Mouse (Mus musculus) heart, embryonic 13.5 days (tissue): ENCODE measurements around the gene Slc8a2. TPM values are rescaled to one million over a fixed set of nuclear protein-coding genes. Genes with fewer than 3 reads are reported as not detected.

ENCODE experiments used
- ATAC-seq: fragments of 200-750 bp; cut with Nextera tagmentation; 2 replicates; pipeline ENCODE4 v1.8.0; 2017; ENCODE audit warnings: moderate TSS enrichment; ENCODE audit not compliant: insufficient number of reproducible peaks, low FRiP score, low TSS enrichment; ENCODE audit errors: extremely low read depth
- H3K27ac ChIP-seq: fragments of 300-500 bp; sonication (generic); replicated peaks from 2 replicates; pipeline ENCODE4 v1.5.1; 2015; ENCODE audit warnings: moderate library complexity, mild to moderate bottlenecking, inconsistent platforms
- H3K27me3 ChIP-seq: fragments of 300-500 bp; sonication (generic); replicated peaks from 2 replicates; pipeline ENCODE4 v1.6.1; 2015; ENCODE audit warnings: mild to moderate bottlenecking, inconsistent platforms
- H3K36me3 ChIP-seq: fragments of 300-500 bp; sonication (generic); 2 replicates; pipeline ENCODE4 v1.6.1; 2015; ENCODE audit warnings: mild to moderate bottlenecking, inconsistent platforms
- H3K4me1 ChIP-seq: fragments of 300-500 bp; sonication (generic); 2 replicates; pipeline ENCODE4 v1.6.1; 2015; ENCODE audit warnings: inconsistent platforms
- H3K4me2 ChIP-seq: fragments of 300-500 bp; sonication (generic); 2 replicates; pipeline ENCODE4 v1.6.1; 2015; ENCODE audit warnings: inconsistent platforms, mild to moderate bottlenecking, moderate library complexity
- H3K4me3 ChIP-seq: fragments of 300-500 bp; sonication (generic); 2 replicates; pipeline ENCODE4 v1.5.1; 2015; ENCODE audit warnings: moderate library complexity, mild to moderate bottlenecking, inconsistent platforms
- H3K9ac ChIP-seq: fragments of 300-500 bp; sonication (generic); 2 replicates; pipeline ENCODE4 v1.6.1; 2015; ENCODE audit warnings: inconsistent platforms, mild to moderate bottlenecking, moderate library complexity
- H3K9me3 ChIP-seq: fragments of 300-500 bp; sonication (generic); 2 replicates; pipeline ENCODE4 v1.6.1; 2016; ENCODE audit warnings: inconsistent platforms
- WGBS: fragments of 180-500 bp; shearing (Covaris S2); methylation state at CpG from one replicate; pipeline ENCODE4 v1.1.7; 2015; ENCODE audit warnings: mixed read lengths; 5-methylcytosine and 5-hydroxymethylcytosine counted together
- polyA plus RNA-seq: library from polyadenylated mRNA; unstranded; fragments of >200 nt; fragmentation: Nextera tagmentation; extraction: Ambion mirVana; gene quantifications from 2 replicates; pipeline ENCODE4 v1.2.1, GENCODE M21; 2015

The Slc8a2 gene
- polyA plus RNA-seq, 1 experiment from 2014 or later = 0.20 TPM

GRCm38 (mm10) chr7:16150191-16151145 lies 20.8 kb downstream of the Slc8a2 start:
- Histone ChIP-seq H3K9ac (no peak overlapping the region), H3K36me3 (no peaks in the 10 kb centered on the region), H3K27me3 (peaks cover 48% of the 10 kb centered on the region), H3K4me3 (no peak overlapping the region), H3K9me3 (no peaks in the 10 kb centered on the region), H3K4me2 (no peak overlapping the region), H3K27ac (no peak overlapping the region), H3K4me1 (peaks cover 8% of the 10 kb centered on the region)
- 57% methylated on average over 9 of the region's 9 CpGs for WGBS
- no peak for ATAC-seq

- no peak overlapping the region for H3K4me3 ChIP-seq
- H3K9ac ChIP-seq = no peak overlapping the region
- peaks cover 24% of the 10 kb centered on the region for H3K4me1 ChIP-seq
- no peaks in the 10 kb centered on the region for H3K9me3 ChIP-seq
- no peak overlapping the region for H3K4me2 ChIP-seq
- H3K27me3 ChIP-seq = peaks cover 33% of the 10 kb centered on the region
- 17% methylated on average over 10 of the region's 10 CpGs for WGBS
- no peak overlapping the region for H3K27ac ChIP-seq
- H3K36me3 ChIP-seq = no peaks in the 10 kb centered on the region
- no peak for ATAC-seq
Measured at GRCm38 (mm10) chr7:16153522-16153921, 23.9 kb downstream of the Slc8a2 start.

GRCm38 (mm10) chr7:16155132-16155872 lies 25.7 kb downstream of the Slc8a2 start:
- no peak for ATAC-seq

GRCm38 (mm10) chr7:16156105-16156714 lies 26.6 kb downstream of the Slc8a2 start:
- Histone ChIP-seq H3K27me3 (peaks cover 46% of the 10 kb centered on the region), H3K27ac (peak overlapping the region; percentile 72), H3K36me3 (no peaks in the 10 kb centered on the region), H3K9me3 (no peaks in the 10 kb centered on the region), H3K9ac (no peak overlapping the region), H3K4me2 (0 out of 2 replicates have a peak overlapping the region, but pooled peaks have one; percentile 2), H3K4me1 (peaks cover 29% of the 10 kb centered on the region), H3K4me3 (no peak overlapping the region)
- WGBS = 40% methylated on average over 8 of the region's 8 CpGs
- no peak for ATAC-seq

More at GRCm38 (mm10) chr7:16155132-16155872, 25.7 kb downstream of the Slc8a2 start:
- no peaks in the 10 kb centered on the region for H3K36me3 ChIP-seq
- peaks cover 42% of the 10 kb centered on the region for H3K27me3 ChIP-seq
- 0 out of 2 replicates have a peak overlapping the region, but pooled peaks have one; percentile 7 for H3K4me2 ChIP-seq
- H3K9me3 ChIP-seq = no peaks in the 10 kb centered on the region
- H3K27ac ChIP-seq = peak overlapping the region; percentile 72
- WGBS = 31% methylated on average over 9 of the region's 9 CpGs
- H3K4me3 ChIP-seq = no peak overlapping the region
- H3K9ac ChIP-seq = no peak overlapping the region
- H3K4me1 ChIP-seq = peaks cover 29% of the 10 kb centered on the region

- ATAC-seq = no peak
- H3K9me3 ChIP-seq = no peaks in the 10 kb centered on the region
- H3K9ac ChIP-seq = peak overlapping the region; percentile 50; the same call in 1 of the 2 replicates
- 7% methylated on average over 39 of the region's 39 CpGs for WGBS
- peaks cover 29% of the 10 kb centered on the region for H3K4me1 ChIP-seq
- H3K4me2 ChIP-seq = peak overlapping the region; percentile 61
- peak overlapping the region; percentile 35 for H3K4me3 ChIP-seq
- H3K36me3 ChIP-seq = no peaks in the 10 kb centered on the region
- H3K27ac ChIP-seq = no peak overlapping the region
- H3K27me3 ChIP-seq = peaks cover 40% of the 10 kb centered on the region
Measured at GRCm38 (mm10) chr7:16158735-16159134, 29.1 kb downstream of the Slc8a2 start.

GRCm38 (mm10) chr7:16160702-16161101 lies 31.1 kb downstream of the Slc8a2 start:
- no peaks in the 10 kb centered on the region for H3K36me3 ChIP-seq
- H3K27me3 ChIP-seq = peaks cover 47% of the 10 kb centered on the region
- WGBS = 62% methylated on average over 3 of the region's 3 CpGs
- no peak overlapping the region for H3K4me3 ChIP-seq
- no peaks in the 10 kb centered on the region for H3K9me3 ChIP-seq
- no peak for ATAC-seq
- no peak overlapping the region for H3K9ac ChIP-seq
- H3K4me2 ChIP-seq = no peak overlapping the region
- H3K4me1 ChIP-seq = peaks cover 18% of the 10 kb centered on the region
- no peak overlapping the region for H3K27ac ChIP-seq

GRCm38 (mm10) chr7:16161302-16161701 lies 31.7 kb downstream of the Slc8a2 start:
- H3K36me3 ChIP-seq = no peaks in the 10 kb centered on the region
- H3K4me2 ChIP-seq = no peak overlapping the region
- H3K27me3 ChIP-seq = peaks cover 47% of the 10 kb centered on the region
- H3K9me3 ChIP-seq = no peaks in the 10 kb centered on the region
- no peak overlapping the region for H3K4me3 ChIP-seq
- no peak for ATAC-seq
- no peak overlapping the region for H3K9ac ChIP-seq
- peaks cover 14% of the 10 kb centered on the region for H3K4me1 ChIP-seq
- 86% methylated on average over 9 of the region's 9 CpGs for WGBS
- H3K27ac ChIP-seq = no peak overlapping the region

- H3K4me2 ChIP-seq = no peak overlapping the region
- H3K36me3 ChIP-seq = no peaks in the 10 kb centered on the region
- peaks cover 47% of the 10 kb centered on the region for H3K27me3 ChIP-seq
- H3K4me3 ChIP-seq = no peak overlapping the region
- H3K9me3 ChIP-seq = no peaks in the 10 kb centered on the region
- WGBS = 71% methylated on average over 7 of the region's 7 CpGs
- H3K4me1 ChIP-seq = peaks cover 7% of the 10 kb centered on the region
- no peak for ATAC-seq
- no peak overlapping the region for H3K9ac ChIP-seq
- H3K27ac ChIP-seq = no peak overlapping the region
Measured at GRCm38 (mm10) chr7:16162036-16162435, 32.4 kb downstream of the Slc8a2 start.

GRCm38 (mm10) chr7:16172141-16172581 lies 42.5 kb downstream of the Slc8a2 start:
- peaks cover 25% of the 10 kb centered on the region for H3K4me1 ChIP-seq
- ATAC-seq = no peak
- no peaks in the 10 kb centered on the region for H3K36me3 ChIP-seq
- peaks cover 27% of the 10 kb centered on the region for H3K27me3 ChIP-seq
- H3K4me2 ChIP-seq = no peak overlapping the region
- H3K9ac ChIP-seq = no peak overlapping the region
- H3K27ac ChIP-seq = no peak overlapping the region
- no peak overlapping the region for H3K4me3 ChIP-seq
- peaks cover 8% of the 10 kb centered on the region; the same call in 1 of the 2 replicates for H3K9me3 ChIP-seq
- 0% methylated on average over 1 of the region's 1 CpGs for WGBS

GRCm38 (mm10) chr7:16172586-16173140 lies 43.0 kb downstream of the Slc8a2 start:
- ATAC-seq = no peak
- H3K9me3 ChIP-seq = peaks cover 6% of the 10 kb centered on the region; the same call in 1 of the 2 replicates
- H3K4me3 ChIP-seq = no peak overlapping the region
- H3K9ac ChIP-seq = no peak overlapping the region
- no peaks in the 10 kb centered on the region for H3K36me3 ChIP-seq
- 39% methylated on average over 1 of the region's 1 CpGs for WGBS
- peaks cover 27% of the 10 kb centered on the region for H3K27me3 ChIP-seq
- H3K4me2 ChIP-seq = no peak overlapping the region
- no peak overlapping the region for H3K27ac ChIP-seq
- peaks cover 25% of the 10 kb centered on the region for H3K4me1 ChIP-seq
